Mouse (Mus musculus): ENCODE data around the gene Dpysl5.
A peak's percentile ranks its signal among the peaks of the same experiment; 100 is the strongest.

Gene Dpysl5

GRCm38 (mm10) chr5:30774601-30775371 is 63.4 kb downstream of the Dpysl5 start:
- TF ChIP-seq GATA4 (IDR thresholded peaks at IDR 0.05; ENCODE audit: insufficient replicate concordance, low read length): no peak

GRCm38 (mm10) chr5:30780699-30781098 is 69.3 kb downstream of the Dpysl5 start:
- no peak for TF ChIP-seq GATA4 (IDR thresholded peaks at IDR 0.05; ENCODE audit: insufficient replicate concordance, low read length)

GRCm38 (mm10) chr5:30781147-30781546 is 69.8 kb downstream of the Dpysl5 start:
- no peak for TF ChIP-seq GATA4 (IDR thresholded peaks at IDR 0.05; ENCODE audit: insufficient replicate concordance, low read length)

GRCm38 (mm10) chr5:30787381-30787780 is 76.0 kb downstream of the Dpysl5 start:
- no peak for TF ChIP-seq GATA4 (IDR thresholded peaks at IDR 0.05; ENCODE audit: insufficient replicate concordance, low read length)

- TF ChIP-seq GATA4 (IDR thresholded peaks at IDR 0.05; ENCODE audit: insufficient replicate concordance, low read length): no peak
Observed at GRCm38 (mm10) chr5:30790047-30790446, 78.7 kb downstream of the Dpysl5 start.

- TF ChIP-seq GATA4 (IDR thresholded peaks at IDR 0.05; ENCODE audit: insufficient replicate concordance, low read length): no peak
Observed at GRCm38 (mm10) chr5:30796125-30796524, 84.8 kb downstream of the Dpysl5 start.

- no peak for TF ChIP-seq GATA4 (IDR thresholded peaks at IDR 0.05; ENCODE audit: insufficient replicate concordance, low read length)
Observed at GRCm38 (mm10) chr5:30797482-30797881, 86.1 kb downstream of the Dpysl5 start.

GRCm38 (mm10) chr5:30797982-30798381 is 86.6 kb downstream of the Dpysl5 start:
- no peak for TF ChIP-seq GATA4 (IDR thresholded peaks at IDR 0.05; ENCODE audit: insufficient replicate concordance, low read length)

GRCm38 (mm10) chr5:30798965-30799364 is 87.6 kb downstream of the Dpysl5 start:
- TF ChIP-seq GATA4 (IDR thresholded peaks at IDR 0.05; ENCODE audit: insufficient replicate concordance, low read length): no peak

GRCm38 (mm10) chr5:30802724-30803467 is 91.5 kb downstream of the Dpysl5 start:
- TF ChIP-seq GATA4 (IDR thresholded peaks at IDR 0.05; ENCODE audit: insufficient replicate concordance, low read length): no peak

GRCm38 (mm10) chr5:30806106-30806505 is 94.7 kb downstream of the Dpysl5 start:
- no peak for TF ChIP-seq GATA4 (IDR thresholded peaks at IDR 0.05; ENCODE audit: insufficient replicate concordance, low read length)

GRCm38 (mm10) chr5:30814424-30815119 is 103.2 kb downstream of the Dpysl5 start, which contains the start of gene Mapre3:
TSS of gene Mapre3 (plus strand) at chr5:30814641.
- TF ChIP-seq GATA4 (IDR thresholded peaks at IDR 0.05; ENCODE audit: insufficient replicate concordance, low read length): no peak

- TF ChIP-seq GATA4 (IDR thresholded peaks at IDR 0.05; ENCODE audit: insufficient replicate concordance, low read length): no peak
Observed at GRCm38 (mm10) chr5:30815120-30815465, 103.7 kb downstream of the Dpysl5 start.

- peak; percentile 28; the same call in 1 of the 2 replicates for TF ChIP-seq GATA4 (IDR thresholded peaks at IDR 0.05; ENCODE audit: insufficient replicate concordance, low read length)
Observed at GRCm38 (mm10) chr5:30816261-30816791, 105.0 kb downstream of the Dpysl5 start.

GRCm38 (mm10) chr5:30818758-30819309 is 107.5 kb downstream of the Dpysl5 start:
- no peak for TF ChIP-seq GATA4 (IDR thresholded peaks at IDR 0.05; ENCODE audit: insufficient replicate concordance, low read length)

Measured in liver, adult (tissue).